Mouse (Mus musculus) brain, embryonic 14.5 days (tissue): ENCODE data around the gene Ttc9b.

Source experiments
- CTCF ChIP-seq: fragments of 200-500 bp; IDR thresholded peaks from 2 replicates; pipeline ENCODE4 v1.5.1; 2012; ENCODE audit warnings: inconsistent platforms, mild to moderate bottlenecking, moderate library complexity, borderline replicate concordance; ENCODE audit not compliant: insufficient read depth, insufficient read length; ENCODE audit errors: extremely low read depth
- POLR2A ChIP-seq: fragments of 200-500 bp; IDR thresholded peaks from 2 replicates; pipeline ENCODE4 v1.6.1; 2012; ENCODE audit warnings: mild to moderate bottlenecking, inconsistent platforms, borderline replicate concordance; ENCODE audit not compliant: poor library complexity, insufficient read depth, insufficient read length, severe bottlenecking; ENCODE audit errors: extremely low read depth

- TF ChIP-seq CTCF (no peak), POLR2A (no peak)
Measured at GRCm38 (mm10) chr7:27606481-27607254, 47.0 kb upstream of the Ttc9b start.
